In the genomic region with DNA sequence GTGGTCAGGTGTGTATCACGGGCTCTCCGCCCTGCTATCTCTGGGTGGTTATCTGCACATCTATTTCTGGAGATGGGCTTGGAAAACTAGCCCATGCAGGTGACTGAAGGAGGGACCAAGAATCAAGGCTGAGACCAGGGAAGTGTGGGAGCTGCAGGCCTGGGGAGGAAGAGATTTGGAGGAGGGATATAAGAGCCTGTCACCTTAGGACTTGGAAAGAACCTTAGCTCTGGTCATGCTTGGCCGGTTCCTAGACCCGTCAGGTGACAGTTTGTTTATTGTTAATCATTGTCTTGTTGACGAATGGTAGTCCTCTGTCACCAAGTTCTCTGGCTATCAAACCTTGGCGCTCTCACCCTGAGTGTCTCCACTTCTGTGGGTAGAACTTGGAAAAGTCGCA, we compare ENCODE assay signal across 21 mouse cellular contexts. TPM values are rescaled to one million over a fixed set of nuclear protein-coding genes. Genes with fewer than 3 reads are reported as not detected.
DNase-seq lines count a peak whose midpoint lies in the region; TF ChIP-seq lines count a peak whose summit lies in the region.
"Had no signal": no experiment of that assay in that cellular context is flagged by ENCODE, and none has a peak within 500 bp of the region (broad histone marks: within the 10 kb centered on the region; RNA-seq: fewer than 3 reads in every experiment).

No protein-coding gene starts in this region.

- H3K4me1 ChIP-seq in testis, adult 2 months (ENCODE audit: control insufficient read depth, insufficient read depth, low read length) = no peaks in the 10 kb centered on the region; the same call in 1 of the 2 replicates
- H3K4me1 ChIP-seq: embryonic facial prominence, embryonic 15.5 days; forebrain, embryonic 12.5 days; heart, embryonic 12.5 days; hindbrain, embryonic 10.5 days had no signal

- TF ChIP-seq CTCF in testis, adult 2 months (IDR thresholded peaks at IDR 0.05; ENCODE audit: control insufficient read depth, insufficient read depth, insufficient replicate concordance, low read depth, low read length) = no peak

- DNase-seq in kidney, adult 11 months = peak; percentile 46
- DNase-seq in kidney, postnatal 4 days = no peak
- DNase-seq in testis, postnatal 14 days (ENCODE audit: low spot score) = no peak
- DNase-seq in kidney, postnatal 10 days = peak; percentile 14
- peak; percentile 55 for DNase-seq in yolk sac, embryonic 10.5 days (ENCODE audit: low spot score)
- DNase-seq in urinary bladder, postnatal 25 days (ENCODE audit: low spot score) = no peak
- no peak for DNase-seq in neural tube, embryonic 10.5 days (ENCODE audit: extremely low spot score, low spot score)
- DNase-seq: adrenal gland, postnatal 10 days; B cell, adult 2 months; cerebellum, adult 11 months; cerebellum, adult 8-10 months; cerebellum, postnatal 14 days; embryo, embryonic 11 days; gastrocnemius, postnatal 14 days; heart, adult 2 months had no signal

- no peaks in the 10 kb centered on the region for H3K36me3 ChIP-seq in testis, adult 2 months (ENCODE audit: control insufficient read depth, insufficient read depth, low read length)
- H3K36me3 ChIP-seq: G1E had no signal

- no peaks in the 10 kb centered on the region for H3K27me3 ChIP-seq in testis, adult 2 months (ENCODE audit: control insufficient read depth, insufficient read depth, low read length)
- H3K27me3 ChIP-seq: embryonic facial prominence, embryonic 15.5 days; forebrain, embryonic 12.5 days; heart, embryonic 12.5 days had no signal

- peak overlapping the region; percentile 73 for H3K4me3 ChIP-seq in testis, adult 2 months (ENCODE audit: control insufficient read depth, low read depth, low read length)
- H3K4me3 ChIP-seq: embryonic facial prominence, embryonic 15.5 days; forebrain, embryonic 12.5 days; heart, adult 2 months; heart, embryonic 12.5 days; hindbrain, embryonic 10.5 days had no signal

- no peak overlapping the region for H3K27ac ChIP-seq in testis, adult 2 months (ENCODE audit: control insufficient read depth, insufficient read depth, low read depth, low read length)
- H3K27ac ChIP-seq: embryonic facial prominence, embryonic 15.5 days; forebrain, embryonic 12.5 days; heart, adult 2 months; hindbrain, embryonic 10.5 days had no signal

- TF ChIP-seq POLR2A in testis, adult 2 months (IDR thresholded peaks at IDR 0.05; ENCODE audit: control insufficient read depth, low read depth, low read length) = no peak

RNA-seq across cellular contexts. Expression of a gene that starts 21.1 kb away (rescaled TPM):
- 6.8 and 8.6 TPM in 2 replicates for polyA plus RNA-seq in testis, adult 2 months (2012; rRNA removed)
- polyA plus RNA-seq: G1E had no signal

RNA-seq across cellular contexts. Expression of a gene that starts 27.8 kb away (rescaled TPM):
- polyA plus RNA-seq in testis, adult 2 months (2012; rRNA removed) = 2.8 and 3.2 TPM in 2 replicates

RNA-seq across cellular contexts. Expression of a gene that starts 45.4 kb away (rescaled TPM):
- 0.83 and 0.89 TPM in 2 replicates for polyA plus RNA-seq in testis, adult 2 months (2012; rRNA removed)
- polyA plus RNA-seq: G1E had no signal

Comparison
In these comparisons a context has a peak if more than half of its experiments do, and no peak if none do; other contexts are left out.
1. DNase-seq: peak in kidney, adult 11 months (single experiment), kidney, postnatal 10 days (single experiment) and yolk sac, embryonic 10.5 days (single experiment); none in kidney, postnatal 4 days (0 of 2), testis, postnatal 14 days (single experiment), urinary bladder, postnatal 25 days (single experiment) and neural tube, embryonic 10.5 days (single experiment).